Mouse (Mus musculus) G1E (cell line): Measurements from ENCODE around the gene Slc9a8.

ENCODE experiments used
- CTCF ChIP-seq: IDR thresholded peaks from 2 replicates; pipeline ENCODE4 v1.5.1; 2012; ENCODE audit warnings: low read depth, low read length, inconsistent platforms, mixed read lengths
- GATA1 ChIP-seq: IDR thresholded peaks from 2 replicates; pipeline ENCODE4 v1.6.1; 2012; ENCODE audit warnings: borderline replicate concordance, low read length, inconsistent platforms, mixed read lengths
- TAL1 ChIP-seq: conservative IDR thresholded peaks from 2 replicates; pipeline ENCODE4 v1.6.1; 2012; ENCODE audit warnings: low read depth, low read length, inconsistent platforms, mixed read lengths

DNA sequence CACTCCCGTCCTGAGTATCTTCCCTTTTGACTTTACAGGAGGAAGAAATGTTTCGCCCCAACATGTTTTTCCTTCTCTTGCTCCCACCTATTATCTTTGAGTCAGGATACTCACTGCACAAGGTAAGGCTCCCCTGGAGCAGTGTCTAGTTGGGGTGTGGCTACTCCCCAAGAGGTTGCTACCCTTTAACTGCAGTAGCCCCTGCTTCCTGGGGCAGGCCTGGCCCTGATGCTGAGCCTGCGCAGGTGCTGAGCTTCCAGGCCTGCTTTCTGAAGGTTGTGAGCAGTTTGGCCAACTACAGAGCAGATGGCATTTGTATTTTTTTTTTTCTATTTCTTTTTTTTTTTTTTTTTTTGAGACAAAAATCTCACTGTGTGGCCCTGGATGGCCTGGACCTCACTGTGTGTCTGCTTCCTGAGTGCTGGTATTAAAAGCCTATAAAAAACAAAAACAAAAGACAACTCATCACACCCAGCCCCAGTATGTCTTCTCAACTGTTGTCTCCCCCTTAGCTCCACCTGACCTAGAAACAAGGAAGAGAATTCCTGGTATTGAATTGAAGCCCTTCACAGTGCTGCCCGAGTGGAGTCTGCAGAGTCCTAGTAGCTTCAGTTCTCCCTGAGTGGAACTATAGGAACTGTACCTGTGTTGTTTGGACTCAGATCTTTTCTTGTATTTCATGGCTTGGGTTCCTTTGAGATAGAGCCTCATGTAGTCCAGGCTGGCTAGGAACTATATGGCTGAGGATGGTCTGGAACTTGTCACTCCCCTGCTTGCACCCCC, 22.1 kb downstream of the Slc9a8 start:
- TF ChIP-seq CTCF (no peak), TAL1 (no peak), GATA1 (no peak)
